10 mouse cellular contexts compared by ENCODE assay signal in genomic region chr15:56244004-56244735, GRCm38 (mm10).
DNase-seq lines count a peak whose midpoint lies in the region; ATAC-seq and TF ChIP-seq lines count a peak whose summit lies in the region.
"Had no signal": no experiment of that assay in that cellular context is flagged by ENCODE, and none has a peak within 500 bp of the region (broad histone marks: within the 10 kb centered on the region; RNA-seq: fewer than 3 reads in every experiment).

No protein-coding gene starts in this region.

- no peak overlapping the region for H3K4me3 ChIP-seq in lung, embryonic 16.5 days (ENCODE audit: low read length)
- H3K4me3 ChIP-seq in thymus, adult 2 months (ENCODE audit: control insufficient read depth, insufficient read depth, low read length), result no peak overlapping the region

- H3K9me3 ChIP-seq in lung, embryonic 16.5 days (ENCODE audit: control insufficient read depth, low read length), result no peaks in the 10 kb centered on the region

- 33% methylated on average over 8 of the region's 9 CpGs for WGBS in lung, embryonic 16.5 days
- WGBS in thymus, adult 2 months, result 52% methylated on average over 9 of the region's 9 CpGs

- no peak overlapping the region for H3K27ac ChIP-seq in lung, embryonic 16.5 days (ENCODE audit: low read length)
- no peak overlapping the region for H3K27ac ChIP-seq in thymus, adult 2 months (ENCODE audit: control insufficient read depth, insufficient read depth, low read length)

- TF ChIP-seq CTCF in brain, embryonic 14.5 days (IDR thresholded peaks at IDR 0.05; ENCODE audit: borderline replicate concordance, extremely low read depth, insufficient read depth, insufficient read length), result no peak
- no peak for TF ChIP-seq CTCF in thymus, adult 2 months (IDR thresholded peaks at IDR 0.05; ENCODE audit: borderline replicate concordance, control insufficient read depth, extremely low read depth, insufficient read depth, low read length, poor library complexity)

- no peak for TF ChIP-seq POLR2A in brain, embryonic 14.5 days (IDR thresholded peaks at IDR 0.05; ENCODE audit: borderline replicate concordance, extremely low read depth, insufficient read depth, insufficient read length, poor library complexity, severe bottlenecking)
- no peak for TF ChIP-seq POLR2A in thymus, adult 2 months (IDR thresholded peaks at IDR 0.05; ENCODE audit: control insufficient read depth, extremely low read depth, insufficient read depth, low read length, poor library complexity)

- 0 out of 2 replicates have a peak overlapping the region, but pooled peaks have one; percentile 6 for H3K4me2 ChIP-seq in lung, embryonic 16.5 days (ENCODE audit: low read depth, low read length)

- 0 out of 2 replicates have a peak, but pooled peaks cover 7% of the 10 kb centered on the region for H3K4me1 ChIP-seq in lung, embryonic 16.5 days (replicated peaks; ENCODE audit: control insufficient read depth, insufficient read depth, low read length)
- H3K4me1 ChIP-seq in thymus, adult 2 months (replicated peaks; ENCODE audit: control insufficient read depth, insufficient read depth, low read length), result no peaks in the 10 kb centered on the region

- no peaks in the 10 kb centered on the region for H3K27me3 ChIP-seq in lung, embryonic 16.5 days (ENCODE audit: control insufficient read depth, insufficient read depth, low read depth, low read length)
- no peaks in the 10 kb centered on the region for H3K27me3 ChIP-seq in thymus, adult 2 months (ENCODE audit: control insufficient read depth, insufficient read depth, low read length)

- H3K9ac ChIP-seq in lung, embryonic 16.5 days (ENCODE audit: low read length), result no peak overlapping the region

- ATAC-seq in lung, embryonic 16.5 days (ENCODE audit: low read depth), result peak; percentile 91
- ATAC-seq: activated CD4-positive, CD25-positive, alpha-beta regulatory T cell, adult 4 months had no signal

- peak; percentile 9 for DNase-seq in brain, embryonic 14.5 days (ENCODE audit: low read depth)
- DNase-seq in embryo, embryonic 11 days, result peak; percentile 52
- peak; percentile 7 for DNase-seq in kidney, adult 9 months
- DNase-seq in urinary bladder, postnatal 25 days (ENCODE audit: low spot score), result no peak
- DNase-seq in left cerebral cortex, adult 11 months (ENCODE audit: low spot score), result no peak
- DNase-seq in thymus, adult 2 months, result no peak
- no peak for DNase-seq in gastrocnemius, postnatal 10 days
- DNase-seq: cerebellum, adult 18-20 months had no signal

- H3K36me3 ChIP-seq in lung, embryonic 16.5 days (ENCODE audit: control insufficient read depth, insufficient read depth, low read length), result no peaks in the 10 kb centered on the region
- H3K36me3 ChIP-seq in thymus, adult 2 months (ENCODE audit: control insufficient read depth, insufficient read depth, low read length), result no peaks in the 10 kb centered on the region

Comparison
In these comparisons a context has a peak if more than half of its experiments do, and no peak if none do; other contexts are left out.
1. DNase-seq: peak in brain, embryonic 14.5 days (single experiment), embryo, embryonic 11 days (single experiment) and kidney, adult 9 months (single experiment); none in urinary bladder, postnatal 25 days (single experiment), left cerebral cortex, adult 11 months (single experiment), thymus, adult 2 months (single experiment) and gastrocnemius, postnatal 10 days (single experiment).